Mouse (Mus musculus): ENCODE data around the gene Ahcy. TPM values are rescaled to one million over a fixed set of nuclear protein-coding genes. Genes with fewer than 3 reads are reported as not detected.
"Not testable (repeated sequence)": the region's sequence is repeated elsewhere in the genome, so short reads cannot be mapped to it uniquely, and the experiment has no call there.

Gene Ahcy
- polyA plus RNA-seq, 1 experiment from 2014 or later = 53.9 TPM

DNA sequence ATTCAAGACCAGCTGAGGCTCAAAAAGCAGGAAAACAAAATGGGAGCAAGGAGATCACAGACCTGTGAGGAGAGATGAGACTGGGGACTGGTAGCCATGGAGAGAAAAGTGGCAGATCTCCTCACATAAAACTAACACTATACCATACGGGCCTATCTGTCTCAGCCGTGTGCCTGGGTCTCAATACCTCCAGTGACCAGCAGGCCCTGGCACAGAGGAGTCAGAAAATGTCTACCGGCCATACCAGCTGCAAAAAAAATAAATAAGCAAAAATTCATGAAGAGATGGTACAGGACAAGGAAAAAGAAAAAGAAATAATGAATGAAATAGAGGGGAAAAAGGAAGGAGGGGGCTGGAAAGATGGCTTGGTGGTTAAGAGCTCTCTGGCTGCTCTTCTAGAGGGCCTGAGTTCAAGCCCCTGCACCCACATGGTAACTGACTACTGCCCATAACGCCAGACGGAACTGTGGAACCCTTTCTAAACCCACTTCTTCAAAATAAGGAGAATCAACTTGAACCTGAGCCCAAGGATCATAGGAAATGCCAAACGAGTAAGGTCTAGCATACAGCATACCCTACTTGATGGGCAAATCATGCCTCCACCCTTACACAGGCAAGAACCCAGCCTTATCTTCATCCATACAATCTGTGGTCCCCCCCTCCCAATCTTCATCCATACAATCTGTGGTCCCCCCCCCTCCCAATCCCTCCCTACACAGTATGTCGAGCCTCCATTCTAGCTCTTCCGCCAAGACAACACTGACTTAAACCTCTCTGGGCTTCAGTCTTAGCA lies 1.7 kb downstream of the Ahcy start:
- Histone ChIP-seq H3K4me2 (peak overlapping the region; percentile 76), H3K4me3 (peak overlapping the region; percentile 71; the same call in 1 of the 2 replicates), H3K27ac (no peak overlapping the region), H3K9me3 (replicated peaks) (no peaks in the 10 kb centered on the region), H3K9ac (peak overlapping the region; percentile 88), H3K4me1 (peaks cover 29% of the 10 kb centered on the region), H3K27me3 (no peaks in the 10 kb centered on the region), H3K36me3 (ENCODE audit: poor library complexity, severe bottlenecking) (peaks cover 12% of the 10 kb centered on the region)
- ATAC-seq = no peak
- WGBS = 85% methylated on average over 8 of the region's 8 CpGs

- Histone ChIP-seq H3K9ac (no peak overlapping the region), H3K36me3 (ENCODE audit: poor library complexity, severe bottlenecking) (peaks cover 27% of the 10 kb centered on the region), H3K4me2 (no peak overlapping the region), H3K4me1 (peaks cover 29% of the 10 kb centered on the region), H3K4me3 (no peak overlapping the region), H3K9me3 (replicated peaks) (no peaks in the 10 kb centered on the region), H3K27ac (no peak overlapping the region), H3K27me3 (no peaks in the 10 kb centered on the region)
- 95% methylated on average over 9 of the region's 9 CpGs for WGBS
- no peak for ATAC-seq
These were observed 3.3 kb downstream of the Ahcy start for GRCm38 (mm10) chr2:155071027-155071426.

DNA sequence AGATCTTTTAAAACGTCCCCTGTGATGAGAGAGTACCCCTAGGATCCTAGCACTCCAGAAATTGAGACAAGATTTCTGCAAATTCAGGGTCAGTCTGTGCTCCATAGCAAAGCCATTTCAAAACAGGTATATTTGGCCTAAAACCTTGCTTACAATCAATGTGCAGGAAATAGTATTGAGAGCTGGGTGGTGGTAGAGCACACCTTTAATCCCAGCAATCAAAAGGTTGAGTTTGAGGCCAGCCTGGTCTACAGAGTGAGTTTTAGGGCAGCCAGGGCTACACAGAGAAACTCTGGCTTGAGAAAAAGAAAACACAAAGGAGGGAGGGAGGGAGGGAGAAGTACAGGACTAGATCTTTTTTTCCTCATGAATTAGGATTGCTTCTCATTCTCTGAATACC lies 16.9 kb downstream of the Ahcy start:
- H3K27me3 ChIP-seq = no peaks in the 10 kb centered on the region
- ATAC-seq = no peak
- H3K27ac ChIP-seq = no peak overlapping the region
- H3K9ac ChIP-seq = no peak overlapping the region
- no peaks in the 10 kb centered on the region for H3K9me3 ChIP-seq (replicated peaks)
- no peak overlapping the region for H3K4me2 ChIP-seq
- peaks cover 28% of the 10 kb centered on the region for H3K36me3 ChIP-seq (ENCODE audit: poor library complexity, severe bottlenecking)
- H3K4me1 ChIP-seq = no peaks in the 10 kb centered on the region
- no peak overlapping the region for H3K4me3 ChIP-seq
- WGBS = 78% methylated on average over 1 of the region's 1 CpGs

DNA sequence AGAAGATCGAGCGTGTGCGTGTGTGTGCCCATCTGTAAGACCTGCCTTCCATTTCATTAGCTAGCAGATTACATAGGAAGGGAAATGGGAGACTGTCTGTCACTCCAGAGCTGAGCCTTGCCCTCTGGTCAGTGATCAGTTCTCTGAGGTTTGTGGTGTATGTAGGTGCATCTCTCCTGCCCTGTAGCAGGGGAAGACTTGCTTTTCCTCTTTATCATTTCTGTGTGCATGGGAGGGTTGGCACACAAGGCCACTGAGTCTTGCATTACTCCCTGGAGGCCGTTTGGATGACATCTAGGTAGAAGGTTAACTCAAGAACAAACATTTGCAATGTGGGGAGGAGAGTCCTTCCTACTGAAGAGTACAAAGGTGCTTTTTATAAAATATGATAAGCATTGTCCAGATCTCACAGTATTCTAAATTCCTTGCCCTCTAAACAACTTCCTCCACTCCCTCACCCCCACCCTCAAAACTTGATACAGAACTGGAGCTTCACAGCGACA lies 18.2 kb downstream of the Ahcy start:
- no peaks in the 10 kb centered on the region for H3K9me3 ChIP-seq (replicated peaks)
- no peak overlapping the region for H3K9ac ChIP-seq
- H3K27ac ChIP-seq = no peak overlapping the region
- no peak overlapping the region for H3K4me3 ChIP-seq
- WGBS = 81% methylated on average over 5 of the region's 5 CpGs
- no peaks in the 10 kb centered on the region for H3K27me3 ChIP-seq
- no peak overlapping the region for H3K4me2 ChIP-seq
- H3K4me1 ChIP-seq = peaks cover 8% of the 10 kb centered on the region
- H3K36me3 ChIP-seq (ENCODE audit: poor library complexity, severe bottlenecking) = peaks cover 16% of the 10 kb centered on the region
- ATAC-seq = no peak

- Histone ChIP-seq H3K27ac (no peak overlapping the region), H3K9me3 (replicated peaks) (no peaks in the 10 kb centered on the region), H3K27me3 (no peaks in the 10 kb centered on the region), H3K9ac (no peak overlapping the region), H3K4me1 (peaks cover 13% of the 10 kb centered on the region), H3K4me2 (no peak overlapping the region), H3K4me3 (no peak overlapping the region), H3K36me3 (ENCODE audit: poor library complexity, severe bottlenecking) (peaks cover 7% of the 10 kb centered on the region)
- no peak for ATAC-seq
- WGBS = 89% methylated on average over 3 of the region's 3 CpGs
These were observed 19.6 kb downstream of the Ahcy start for GRCm38 (mm10) chr2:155054672-155055071.

- not testable (repeated sequence) for H3K4me3 ChIP-seq; H3K27ac ChIP-seq; H3K27me3 ChIP-seq; H3K9ac ChIP-seq; ATAC-seq; H3K36me3 ChIP-seq (ENCODE audit: poor library complexity, severe bottlenecking); H3K4me2 ChIP-seq; H3K9me3 ChIP-seq (replicated peaks)
- 95% methylated on average over 8 of the region's 8 CpGs for WGBS
- peaks cover 13% of the 10 kb centered on the region for H3K4me1 ChIP-seq
These were observed 20.8 kb downstream of the Ahcy start for GRCm38 (mm10) chr2:155053512-155053911.

GRCm38 (mm10) chr2:155052681-155053080 lies 21.6 kb downstream of the Ahcy start:
- Histone ChIP-seq H3K27ac (no peak overlapping the region), H3K4me3 (no peak overlapping the region), H3K9ac (no peak overlapping the region), H3K4me2 (no peak overlapping the region), H3K27me3 (no peaks in the 10 kb centered on the region), H3K4me1 (peaks cover 13% of the 10 kb centered on the region), H3K36me3 (ENCODE audit: poor library complexity, severe bottlenecking) (no peaks in the 10 kb centered on the region), H3K9me3 (replicated peaks) (no peaks in the 10 kb centered on the region)
- ATAC-seq = no peak
- 84% methylated on average over 2 of the region's 2 CpGs for WGBS

- WGBS = 26% methylated on average over 9 of the region's 9 CpGs
- Histone ChIP-seq H3K27ac (no peak overlapping the region; the same call in 1 of the 2 replicates), H3K9me3 (replicated peaks) (no peaks in the 10 kb centered on the region), H3K9ac (peak overlapping the region; percentile 61), H3K4me2 (peak overlapping the region; percentile 68), H3K4me1 (peaks cover 13% of the 10 kb centered on the region), H3K36me3 (ENCODE audit: poor library complexity, severe bottlenecking) (no peaks in the 10 kb centered on the region), H3K27me3 (no peaks in the 10 kb centered on the region), H3K4me3 (peak overlapping the region; percentile 50; the same call in 1 of the 2 replicates)
- no peak for ATAC-seq
These were observed 22.5 kb downstream of the Ahcy start for GRCm38 (mm10) chr2:155051622-155052351.

DNA sequence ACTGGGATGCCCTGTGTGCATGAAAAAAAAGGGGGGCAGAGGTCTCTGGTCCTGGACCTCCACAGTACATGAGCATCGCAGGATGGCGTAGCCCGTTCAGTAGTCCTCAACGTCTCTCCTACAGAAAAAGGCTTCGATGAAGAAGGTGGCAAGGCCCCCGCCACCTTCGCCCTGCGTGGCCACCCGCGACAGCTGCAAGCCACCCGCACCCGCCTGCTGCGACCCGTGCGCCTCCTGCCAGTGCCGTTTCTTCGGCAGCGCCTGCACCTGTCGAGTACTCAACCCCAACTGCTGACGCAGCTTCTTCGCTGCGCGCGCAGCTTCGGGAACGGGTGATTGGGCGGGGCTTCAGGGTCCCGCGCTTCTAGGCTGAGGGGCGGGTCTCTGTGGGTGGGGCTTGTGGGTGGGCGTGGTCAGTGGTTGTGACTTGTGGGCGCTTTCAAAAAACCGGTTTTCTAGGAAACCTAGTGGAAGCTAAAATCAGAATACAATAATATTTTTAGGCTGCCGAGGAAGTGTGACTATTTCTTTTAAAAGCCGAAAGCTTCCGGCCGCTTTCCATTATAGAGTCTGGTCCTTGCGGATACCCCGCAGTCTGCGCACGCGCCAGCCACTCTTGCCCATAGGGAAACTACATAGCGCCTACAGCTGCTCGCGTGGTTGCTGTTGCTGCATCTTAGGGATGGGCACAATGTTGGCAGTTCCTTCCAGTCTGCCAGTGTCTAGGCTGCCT lies 23.6 kb downstream of the Ahcy start:
- H3K9ac ChIP-seq = peak overlapping the region; percentile 76
- under 1% methylated on average over 45 of the region's 45 CpGs for WGBS
- peak overlapping the region; percentile 84 for H3K27ac ChIP-seq
- ATAC-seq = peak; percentile 97
- H3K9me3 ChIP-seq (replicated peaks) = no peaks in the 10 kb centered on the region
- no peaks in the 10 kb centered on the region for H3K27me3 ChIP-seq
- H3K4me1 ChIP-seq = peaks cover 13% of the 10 kb centered on the region
- peak overlapping the region; percentile 68 for H3K4me2 ChIP-seq
- H3K36me3 ChIP-seq (ENCODE audit: poor library complexity, severe bottlenecking) = no peaks in the 10 kb centered on the region
- H3K4me3 ChIP-seq = peak overlapping the region; percentile 50

DNA sequence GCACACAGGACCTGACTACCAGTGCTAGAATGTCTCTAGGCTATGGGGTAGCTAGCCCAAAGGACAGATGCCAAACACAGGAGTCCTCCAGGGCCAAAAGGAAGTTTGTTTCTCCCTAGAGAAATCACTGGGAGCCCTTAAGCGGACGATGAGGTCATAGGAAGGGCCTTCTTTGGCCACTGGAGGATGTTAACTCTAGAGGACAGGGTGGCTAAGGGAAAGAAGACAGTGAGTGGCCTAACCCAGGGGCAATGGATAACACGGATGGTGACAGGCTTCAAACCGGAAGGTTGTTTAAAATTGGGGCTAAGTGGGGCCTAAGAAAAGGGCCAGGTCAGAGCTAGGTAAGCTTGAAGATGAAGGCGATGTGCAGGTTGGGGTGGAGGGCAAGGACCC lies 24.2 kb downstream of the Ahcy start:
- H3K9ac ChIP-seq = peak overlapping the region; percentile 76
- H3K27me3 ChIP-seq = no peaks in the 10 kb centered on the region
- H3K4me3 ChIP-seq = peak overlapping the region; percentile 50
- no peaks in the 10 kb centered on the region for H3K36me3 ChIP-seq (ENCODE audit: poor library complexity, severe bottlenecking)
- peak overlapping the region; percentile 68 for H3K4me2 ChIP-seq
- peak overlapping the region; percentile 84 for H3K27ac ChIP-seq
- 23% methylated on average over 5 of the region's 5 CpGs for WGBS
- peaks cover 13% of the 10 kb centered on the region for H3K4me1 ChIP-seq
- no peak; the same call in 1 of the 2 replicates for ATAC-seq
- H3K9me3 ChIP-seq (replicated peaks) = no peaks in the 10 kb centered on the region

GRCm38 (mm10) chr2:155047452-155048178 lies 26.7 kb downstream of the Ahcy start:
- WGBS = 66% methylated on average over 7 of the region's 7 CpGs

More at GRCm38 (mm10) chr2:155047452-155048178, 26.7 kb downstream of the Ahcy start:
- Histone ChIP-seq H3K27ac (no peak overlapping the region), H3K36me3 (ENCODE audit: poor library complexity, severe bottlenecking) (no peaks in the 10 kb centered on the region), H3K9me3 (replicated peaks) (no peaks in the 10 kb centered on the region), H3K9ac (no peak overlapping the region), H3K27me3 (no peaks in the 10 kb centered on the region), H3K4me2 (no peak overlapping the region), H3K4me3 (no peak overlapping the region), H3K4me1 (peaks cover 13% of the 10 kb centered on the region)
- ATAC-seq = no peak

Measured in forebrain, embryonic 13.5 days (tissue).